Mouse (Mus musculus): ENCODE data around the gene Gm20388.

GRCm38 (mm10) chr8:122010638-122011037 lies 2100.0 kb downstream of the Gm20388 start:
- TF ChIP-seq POLR2A (IDR thresholded peaks at IDR 0.05; ENCODE audit: borderline replicate concordance, extremely low read depth, insufficient read depth, insufficient read length, poor library complexity, severe bottlenecking), result no peak
- no peak for TF ChIP-seq CTCF (IDR thresholded peaks at IDR 0.05; ENCODE audit: borderline replicate concordance, extremely low read depth, insufficient read depth, insufficient read length)

Measured in brain, embryonic 14.5 days (tissue).